Mouse (Mus musculus) liver, adult 2 months (tissue): ENCODE data around the gene Cabp1. TPM values are rescaled to one million over a fixed set of nuclear protein-coding genes. Genes with fewer than 3 reads are reported as not detected.

Experiments
- DNase-seq: peaks from one replicate; pipeline ENCODE4 v3.0.0-alpha.2; 2011; ENCODE audit warnings: low read depth, low spot score; ENCODE audit errors: extremely low read depth
- H3K27ac ChIP-seq: fragments of 200-500 bp; replicated peaks from 2 replicates; pipeline ENCODE4 v1.5.1; 2012; ENCODE audit warnings: low read depth, mild to moderate bottlenecking, control low read depth, inconsistent platforms, low read length; ENCODE audit not compliant: insufficient read depth
- H3K27me3 ChIP-seq: fragments of 200-500 bp; 2 replicates; pipeline ENCODE4 v1.6.1; 2012; ENCODE audit warnings: mild to moderate bottlenecking, moderate library complexity, low read length, inconsistent platforms; ENCODE audit not compliant: control insufficient read depth, insufficient read depth
- H3K36me3 ChIP-seq: fragments of 200-500 bp; 2 replicates; pipeline ENCODE4 v1.6.1; 2012; ENCODE audit warnings: low read length, inconsistent platforms; ENCODE audit not compliant: control insufficient read depth, insufficient read depth
- H3K4me1 ChIP-seq: fragments of 200-500 bp; 2 replicates; pipeline ENCODE4 v1.6.1; 2011; ENCODE audit warnings: low read length; ENCODE audit not compliant: control insufficient read depth, insufficient read depth
- H3K4me3 ChIP-seq: fragments of 200-500 bp; 2 replicates; pipeline ENCODE4 v1.5.1; 2011; ENCODE audit warnings: low read depth, mild to moderate bottlenecking, control low read depth, low read length, moderate library complexity; ENCODE audit not compliant: insufficient read depth
- H3K79me2 ChIP-seq: fragments of 200-500 bp; 2 replicates; pipeline ENCODE4 v1.6.1; 2012; ENCODE audit warnings: inconsistent platforms, mild to moderate bottlenecking, low read length, moderate library complexity; ENCODE audit not compliant: control insufficient read depth, insufficient read depth
- H3K9ac ChIP-seq: fragments of 200-500 bp; 2 replicates; pipeline ENCODE4 v1.6.1; 2012; ENCODE audit warnings: low read depth, mild to moderate bottlenecking, control low read depth, inconsistent platforms, low read length
- CTCF ChIP-seq: fragments of 200-500 bp; IDR thresholded peaks from 2 replicates; pipeline ENCODE4 v1.5.1; 2011; ENCODE audit warnings: low read depth, low read length, control low read depth
- POLR2A ChIP-seq: fragments of 200-500 bp; IDR thresholded peaks from 2 replicates; pipeline ENCODE4 v1.6.1; 2011; ENCODE audit warnings: low read length, control low read depth; ENCODE audit not compliant: insufficient read depth; ENCODE audit errors: extremely low read depth
- WGBS: fragments of 180-500 bp; shearing (Covaris S2); methylation state at CpG from one replicate; pipeline ENCODE4 v1.1.7; 2018; 5-methylcytosine and 5-hydroxymethylcytosine counted together
- polyA plus RNA-seq: library from polyadenylated mRNA; depleted of rRNA; stranded (reverse); fragments of >200 nt; gene quantifications from 2 replicates; pipeline ENCODE4 v1.2.3, GENCODE M21; 2012
- total RNA-seq: library from RNA; depleted of rRNA; stranded (reverse); fragments of >200 nt; gene quantifications from 2 replicates; pipeline ENCODE4 v1.2.3, GENCODE M21; 2014

Cabp1 gene
- total and polyA plus RNA-seq, 2 experiments, result 0.07 to 0.09 TPM

- Histone ChIP-seq H3K4me3 (no peak overlapping the region), H3K27me3 (no peaks in the 10 kb centered on the region), H3K79me2 (peaks cover 10% of the 10 kb centered on the region; the same call in 1 of the 2 replicates), H3K9ac (no peak overlapping the region), H3K4me1 (peaks cover 4% of the 10 kb centered on the region; the same call in 1 of the 2 replicates), H3K36me3 (no peaks in the 10 kb centered on the region), H3K27ac (no peak overlapping the region)
- TF ChIP-seq POLR2A (no peak), CTCF (no peak)
- WGBS, result 66% methylated on average over 6 of the region's 6 CpGs
- DNase-seq, result no peak
These were observed 33.5 kb downstream of the Cabp1 start for GRCm38 (mm10) chr5:115160655-115161054.

DNA sequence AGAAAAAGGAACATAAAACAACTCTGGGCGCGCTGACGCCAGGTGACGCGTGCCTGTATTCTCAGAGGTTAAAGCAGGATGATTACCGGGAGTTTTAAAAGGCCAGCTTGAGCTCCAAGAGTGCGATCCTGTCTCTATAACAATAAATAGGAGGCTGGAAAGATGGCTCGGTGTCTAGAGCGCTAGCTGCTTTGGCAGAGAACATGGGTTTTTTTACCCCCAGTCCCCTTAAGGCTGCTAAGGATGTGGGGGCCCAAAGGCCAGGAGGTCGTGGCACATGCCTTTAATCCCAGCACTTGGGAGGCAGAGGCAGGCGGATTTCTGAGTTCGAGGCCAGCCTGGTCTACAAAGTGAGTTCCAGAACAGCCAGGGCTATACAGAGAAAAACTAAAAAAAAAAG lies 35.0 kb downstream of the Cabp1 start:
- no peak for TF ChIP-seq POLR2A
- TF ChIP-seq CTCF, result no peak
- Histone ChIP-seq H3K4me3 (peak overlapping the region; percentile 67; the same call in 1 of the 2 replicates), H3K27me3 (no peaks in the 10 kb centered on the region), H3K36me3 (no peaks in the 10 kb centered on the region), H3K79me2 (peaks cover 25% of the 10 kb centered on the region; the same call in 1 of the 2 replicates), H3K4me1 (peaks cover 6% of the 10 kb centered on the region; the same call in 1 of the 2 replicates), H3K9ac (peak overlapping the region; percentile 76; the same call in 1 of the 2 replicates), H3K27ac (peak overlapping the region; percentile 67; the same call in 1 of the 2 replicates)
- DNase-seq, result no peak
- WGBS, result 43% methylated on average over 12 of the region's 12 CpGs

- WGBS, result under 1% methylated on average over 72 of the region's 78 CpGs
- DNase-seq, result peak; percentile 85
These were observed 35.9 kb downstream of the Cabp1 start, which contains the start of gene Mlec for GRCm38 (mm10) chr5:115158040-115158983. Gene Mlec (minus strand): TSS chr5:115158179.

GRCm38 (mm10) chr5:115156933-115157589 lies 37.1 kb downstream of the Cabp1 start:
- H3K27me3 ChIP-seq, result no peaks in the 10 kb centered on the region
- H3K27ac ChIP-seq, result no peak overlapping the region; the same call in 1 of the 2 replicates

More at GRCm38 (mm10) chr5:115158040-115158983, 35.9 kb downstream of the Cabp1 start, which contains the start of gene Mlec:
- no peaks in the 10 kb centered on the region for H3K27me3 ChIP-seq
- H3K27ac ChIP-seq, result peak within 1 kb of the TSS; percentile 68
- H3K4me3 ChIP-seq, result peak within 1 kb of the TSS; percentile 83
- TF ChIP-seq CTCF (no peak), POLR2A (peak; percentile 93)
- peaks cover 30% of the 10 kb centered on the region; the same call in 1 of the 2 replicates for H3K79me2 ChIP-seq
- H3K4me1 ChIP-seq, result peaks cover 6% of the 10 kb centered on the region; the same call in 1 of the 2 replicates
- H3K9ac ChIP-seq, result peak within 1 kb of the TSS; percentile 93
- H3K36me3 ChIP-seq, result no peaks in the 10 kb centered on the region

DNA sequence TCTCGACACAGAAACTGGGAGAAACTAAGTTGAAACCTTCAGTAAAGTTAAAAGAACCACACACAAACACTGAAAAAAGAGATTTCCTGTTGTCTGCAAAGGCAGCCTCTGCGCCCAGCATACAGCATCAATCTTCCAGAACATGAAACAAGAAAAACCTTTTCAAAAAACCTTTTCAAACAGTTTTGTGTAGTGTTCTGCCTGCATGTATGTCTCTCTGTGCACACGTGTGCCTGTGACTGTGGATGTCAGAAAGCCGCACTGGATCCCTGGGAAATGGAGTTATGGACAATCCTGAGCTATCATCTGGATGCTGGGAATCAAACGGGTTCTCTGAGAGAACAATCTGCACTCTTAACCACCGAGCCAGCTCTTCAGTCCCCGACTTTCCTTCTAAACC lies 37.8 kb downstream of the Cabp1 start:
- Histone ChIP-seq H3K9ac (0 out of 2 replicates have a peak overlapping the region, but pooled peaks have one; percentile 10), H3K4me1 (peaks cover 6% of the 10 kb centered on the region; the same call in 1 of the 2 replicates), H3K36me3 (no peaks in the 10 kb centered on the region), H3K79me2 (peaks cover 33% of the 10 kb centered on the region; the same call in 1 of the 2 replicates), H3K4me3 (no peak overlapping the region), H3K27me3 (no peaks in the 10 kb centered on the region), H3K27ac (no peak overlapping the region)
- WGBS, result 39% methylated on average over 7 of the region's 7 CpGs
- TF ChIP-seq CTCF, result no peak
- no peak for TF ChIP-seq POLR2A
- no peak for DNase-seq

More at GRCm38 (mm10) chr5:115156933-115157589, 37.1 kb downstream of the Cabp1 start:
- H3K79me2 ChIP-seq, result peaks cover 33% of the 10 kb centered on the region; the same call in 1 of the 2 replicates
- peak overlapping the region; percentile 93 for H3K9ac ChIP-seq
- peaks cover 6% of the 10 kb centered on the region; the same call in 1 of the 2 replicates for H3K4me1 ChIP-seq
- peak overlapping the region; percentile 83 for H3K4me3 ChIP-seq
- DNase-seq, result peak; percentile 15
- TF ChIP-seq POLR2A, result no peak
- TF ChIP-seq CTCF, result no peak
- H3K36me3 ChIP-seq, result no peaks in the 10 kb centered on the region
- 3% methylated on average over 26 of the region's 26 CpGs for WGBS
